Mouse (Mus musculus): ENCODE measurements around the gene Sfpq.

GRCm38 (mm10) chr4:127021989-127022626, 984 bp downstream of the Sfpq start:
- TF ChIP-seq USF1 (IDR thresholded peaks at IDR 0.05; ENCODE audit: low read depth, low read length) (no peak), RCOR1 (conservative IDR thresholded peaks at IDR 0.05; ENCODE audit: low read depth, low read length) (no peak)
